Mouse (Mus musculus) liver, adult 2 months (tissue): ENCODE data around the gene Washc3. TPM values are rescaled to one million over a fixed set of nuclear protein-coding genes. Genes with fewer than 3 reads are reported as not detected.

ENCODE experiments used
- DNase-seq: peaks from one replicate; pipeline ENCODE4 v3.0.0-alpha.2; 2011; ENCODE audit warnings: low read depth, low spot score; ENCODE audit errors: extremely low read depth
- H3K27ac ChIP-seq: fragments of 200-500 bp; replicated peaks from 2 replicates; pipeline ENCODE4 v1.5.1; 2012; ENCODE audit warnings: low read depth, mild to moderate bottlenecking, control low read depth, inconsistent platforms, low read length; ENCODE audit not compliant: insufficient read depth
- H3K27me3 ChIP-seq: fragments of 200-500 bp; 2 replicates; pipeline ENCODE4 v1.6.1; 2012; ENCODE audit warnings: mild to moderate bottlenecking, moderate library complexity, low read length, inconsistent platforms; ENCODE audit not compliant: control insufficient read depth, insufficient read depth
- H3K36me3 ChIP-seq: fragments of 200-500 bp; 2 replicates; pipeline ENCODE4 v1.6.1; 2012; ENCODE audit warnings: low read length, inconsistent platforms; ENCODE audit not compliant: control insufficient read depth, insufficient read depth
- H3K4me1 ChIP-seq: fragments of 200-500 bp; 2 replicates; pipeline ENCODE4 v1.6.1; 2011; ENCODE audit warnings: low read length; ENCODE audit not compliant: control insufficient read depth, insufficient read depth
- H3K4me3 ChIP-seq: fragments of 200-500 bp; 2 replicates; pipeline ENCODE4 v1.5.1; 2011; ENCODE audit warnings: low read depth, mild to moderate bottlenecking, control low read depth, low read length, moderate library complexity; ENCODE audit not compliant: insufficient read depth
- H3K79me2 ChIP-seq: fragments of 200-500 bp; 2 replicates; pipeline ENCODE4 v1.6.1; 2012; ENCODE audit warnings: inconsistent platforms, mild to moderate bottlenecking, low read length, moderate library complexity; ENCODE audit not compliant: control insufficient read depth, insufficient read depth
- H3K9ac ChIP-seq: fragments of 200-500 bp; 2 replicates; pipeline ENCODE4 v1.6.1; 2012; ENCODE audit warnings: low read depth, mild to moderate bottlenecking, control low read depth, inconsistent platforms, low read length
- CTCF ChIP-seq: fragments of 200-500 bp; IDR thresholded peaks from 2 replicates; pipeline ENCODE4 v1.5.1; 2011; ENCODE audit warnings: low read depth, low read length, control low read depth
- POLR2A ChIP-seq: fragments of 200-500 bp; IDR thresholded peaks from 2 replicates; pipeline ENCODE4 v1.6.1; 2011; ENCODE audit warnings: low read length, control low read depth; ENCODE audit not compliant: insufficient read depth; ENCODE audit errors: extremely low read depth
- WGBS: fragments of 180-500 bp; shearing (Covaris S2); methylation state at CpG from one replicate; pipeline ENCODE4 v1.1.7; 2018; 5-methylcytosine and 5-hydroxymethylcytosine counted together
- polyA plus RNA-seq: library from polyadenylated mRNA; depleted of rRNA; stranded (reverse); fragments of >200 nt; gene quantifications from 2 replicates; pipeline ENCODE4 v1.2.3, GENCODE M21; 2012
- total RNA-seq: library from RNA; depleted of rRNA; stranded (reverse); fragments of >200 nt; gene quantifications from 2 replicates; pipeline ENCODE4 v1.2.3, GENCODE M21; 2014

Gene Washc3
- total and polyA plus RNA-seq, 2 experiments = 8.7 to 50.2 TPM

DNA sequence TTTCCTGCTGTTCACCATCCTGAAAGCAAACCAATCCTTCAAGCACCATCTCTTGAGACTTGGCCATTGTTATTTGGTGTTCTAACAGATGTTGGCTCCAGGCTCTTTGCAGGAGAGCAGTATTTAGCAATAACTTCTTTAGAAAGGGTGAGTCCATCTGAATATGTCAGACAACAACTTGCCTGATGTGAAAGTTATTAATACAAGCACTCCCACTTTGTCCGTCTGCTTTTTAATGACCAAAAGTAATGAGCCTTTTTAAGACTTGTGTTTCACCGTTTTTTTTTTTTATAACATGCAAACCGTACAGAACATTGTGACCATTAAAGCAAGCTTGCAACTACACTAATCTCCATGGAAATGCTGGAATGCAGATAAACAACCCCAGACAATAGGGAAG is 60.3 kb downstream of the Washc3 start:
- Histone ChIP-seq H3K36me3 (no peaks in the 10 kb centered on the region), H3K4me3 (no peak overlapping the region), H3K79me2 (no peaks in the 10 kb centered on the region), H3K4me1 (no peaks in the 10 kb centered on the region), H3K9ac (no peak overlapping the region), H3K27ac (no peak overlapping the region), H3K27me3 (no peaks in the 10 kb centered on the region)
- 80% methylated on average over 3 of the region's 3 CpGs for WGBS
- no peak for TF ChIP-seq CTCF
- DNase-seq = no peak

DNA sequence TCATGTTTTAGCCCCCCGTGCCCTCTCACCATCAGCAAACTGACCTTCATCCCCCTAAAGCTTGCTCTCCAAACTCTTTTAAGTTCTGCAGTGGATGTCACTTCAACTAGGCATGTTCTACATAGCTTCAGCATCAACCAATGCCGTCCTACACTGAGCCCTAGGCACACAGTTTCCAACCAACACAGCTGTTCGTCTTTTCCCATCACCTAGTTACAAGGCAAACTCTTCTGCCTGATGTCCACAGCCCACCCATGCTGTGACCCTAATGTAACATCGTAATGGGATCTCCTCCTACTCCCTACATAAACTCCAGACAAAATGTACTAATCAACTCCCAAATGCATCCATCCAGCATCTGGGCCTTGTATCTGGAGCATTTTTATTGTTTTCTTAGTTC is 62.5 kb downstream of the Washc3 start:
- Histone ChIP-seq H3K27me3 (no peaks in the 10 kb centered on the region), H3K79me2 (no peaks in the 10 kb centered on the region), H3K9ac (no peak overlapping the region), H3K36me3 (no peaks in the 10 kb centered on the region), H3K4me3 (no peak overlapping the region), H3K4me1 (no peaks in the 10 kb centered on the region), H3K27ac (no peak overlapping the region)
- TF ChIP-seq POLR2A (no peak), CTCF (no peak)
- no peak for DNase-seq
- 78% methylated on average over 4 of the region's 4 CpGs for WGBS

DNA sequence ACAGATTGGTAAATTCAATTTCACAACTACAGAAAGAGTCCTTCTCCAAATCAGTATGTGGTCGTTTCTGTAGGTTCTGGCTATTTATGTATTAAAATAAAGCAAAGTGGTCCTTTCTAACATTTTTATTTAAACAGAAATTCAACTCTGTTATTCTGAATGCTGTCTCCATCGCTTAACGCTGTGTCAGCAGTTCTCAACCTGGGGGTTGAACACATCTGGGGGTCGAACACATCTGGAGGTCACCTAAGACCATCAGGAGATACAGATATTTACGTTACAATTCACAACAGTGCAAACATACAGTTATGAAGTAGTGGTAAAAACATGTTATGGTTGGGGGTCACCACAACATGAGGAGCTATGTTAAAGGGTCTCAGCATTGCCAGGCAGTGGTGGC is 73.2 kb downstream of the Washc3 start:
- TF ChIP-seq POLR2A = no peak
- no peak for TF ChIP-seq CTCF
- Histone ChIP-seq H3K4me3 (no peak overlapping the region), H3K36me3 (no peaks in the 10 kb centered on the region), H3K79me2 (no peaks in the 10 kb centered on the region), H3K9ac (no peak overlapping the region), H3K27ac (no peak overlapping the region), H3K27me3 (no peaks in the 10 kb centered on the region), H3K4me1 (no peaks in the 10 kb centered on the region)
- WGBS = 76% methylated on average over 5 of the region's 5 CpGs
- no peak for DNase-seq

DNA sequence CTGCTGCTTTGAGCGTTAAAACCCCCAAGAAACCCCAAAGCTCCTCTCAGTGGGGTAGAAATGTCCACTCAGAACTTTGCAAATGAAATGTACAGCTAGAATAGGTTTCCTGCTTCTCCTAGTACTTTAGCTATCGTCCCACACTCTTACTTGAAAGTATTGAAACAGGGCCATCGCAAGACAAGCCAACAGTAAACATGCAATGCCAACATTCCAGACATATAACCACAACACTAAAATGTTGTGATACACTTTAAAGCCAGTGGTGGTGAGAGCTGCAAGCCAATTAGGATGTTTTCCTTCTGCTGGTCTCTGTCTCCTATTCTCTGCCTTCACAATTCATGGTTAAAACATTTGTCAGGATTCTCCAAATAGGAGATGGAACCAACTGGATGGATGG is 80.8 kb downstream of the Washc3 start:
- TF ChIP-seq CTCF = no peak
- no peak for TF ChIP-seq POLR2A
- H3K9ac ChIP-seq = no peak overlapping the region
- no peak overlapping the region for H3K27ac ChIP-seq
- H3K36me3 ChIP-seq = no peaks in the 10 kb centered on the region
- H3K4me1 ChIP-seq = no peaks in the 10 kb centered on the region
- H3K79me2 ChIP-seq = no peaks in the 10 kb centered on the region
- H3K4me3 ChIP-seq = no peak overlapping the region
- 85% methylated on average over 3 of the region's 3 CpGs for WGBS
- DNase-seq = no peak
- no peaks in the 10 kb centered on the region for H3K27me3 ChIP-seq

DNA sequence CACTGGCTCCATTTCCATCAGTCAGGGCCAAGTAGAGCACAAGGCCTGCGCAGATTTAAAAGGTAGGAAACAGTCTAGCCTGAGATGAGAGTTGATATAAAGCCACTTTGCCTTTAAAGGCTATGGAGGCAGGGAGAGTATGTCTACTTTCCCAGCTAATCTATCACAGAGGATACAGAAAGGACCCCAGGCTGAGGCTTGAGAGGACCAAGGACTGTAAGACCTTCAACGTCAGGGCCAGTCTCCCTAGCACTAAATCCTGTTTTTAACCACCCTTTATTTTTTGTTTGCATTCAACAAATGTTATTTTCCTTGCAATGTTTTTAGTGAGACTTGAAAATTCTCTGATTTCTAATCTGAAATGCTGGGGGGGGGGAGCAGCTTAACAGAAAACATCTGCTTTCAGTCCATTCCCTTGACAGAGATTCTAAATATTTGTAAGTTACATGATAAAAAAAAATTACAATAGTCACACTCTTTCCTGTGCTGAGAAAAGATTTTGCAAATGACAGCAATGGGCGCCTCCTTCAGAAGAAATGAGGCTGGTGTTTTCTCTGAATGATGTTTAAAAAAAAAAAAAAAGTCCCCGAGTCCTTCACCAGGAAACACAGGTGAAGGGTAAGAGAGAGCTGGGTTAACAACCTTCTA is 83.6 kb downstream of the Washc3 start:
- H3K4me3 ChIP-seq = no peak overlapping the region
- no peak for TF ChIP-seq CTCF
- no peak for TF ChIP-seq POLR2A

DNA sequence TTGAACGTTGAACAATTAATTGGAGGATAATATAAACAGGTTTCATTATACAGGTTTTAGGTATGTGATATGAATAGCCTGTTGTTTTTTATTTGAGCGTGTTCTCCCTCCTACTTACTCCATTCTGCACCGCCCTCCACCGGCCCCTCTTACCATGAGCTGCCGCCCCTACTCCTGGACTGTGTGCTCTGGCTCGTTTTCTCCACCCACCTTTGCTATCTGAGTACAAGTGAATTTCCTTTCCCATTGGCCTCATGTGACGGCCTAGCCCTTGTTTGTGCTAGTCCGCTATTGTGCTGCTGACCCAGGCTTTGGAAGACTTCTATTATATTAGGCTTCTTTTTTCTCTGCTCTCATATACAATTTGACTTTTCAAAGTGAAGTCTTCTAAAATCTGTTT is 86.4 kb downstream of the Washc3 start:
- Histone ChIP-seq H3K27ac (no peak overlapping the region), H3K9ac (no peak overlapping the region), H3K4me1 (no peaks in the 10 kb centered on the region), H3K4me3 (no peak overlapping the region), H3K27me3 (no peaks in the 10 kb centered on the region), H3K36me3 (no peaks in the 10 kb centered on the region), H3K79me2 (no peaks in the 10 kb centered on the region)
- WGBS = 82% methylated on average over 8 of the region's 8 CpGs
- TF ChIP-seq CTCF (no peak), POLR2A (no peak)
- DNase-seq = no peak

More for the DNA sequence above, 83.6 kb downstream of the Washc3 start:
- H3K36me3 ChIP-seq = no peaks in the 10 kb centered on the region
- DNase-seq = no peak
- no peaks in the 10 kb centered on the region for H3K79me2 ChIP-seq
- 89% methylated on average over 4 of the region's 4 CpGs for WGBS
- no peak overlapping the region for H3K9ac ChIP-seq
- H3K27ac ChIP-seq = no peak overlapping the region
- H3K27me3 ChIP-seq = no peaks in the 10 kb centered on the region
- H3K4me1 ChIP-seq = no peaks in the 10 kb centered on the region
